Mouse (Mus musculus) neural tube, embryonic 11.5 days (tissue): ENCODE data around the gene Tm4sf1. TPM values are rescaled to one million over a fixed set of nuclear protein-coding genes. Genes with fewer than 3 reads are reported as not detected.

Experiments
- ATAC-seq: fragments of 200-750 bp; cut with Nextera tagmentation; 2 replicates; pipeline ENCODE4 v1.8.0; 2017; ENCODE audit warnings: moderate number of reproducible peaks, mild to moderate bottlenecking, moderate TSS enrichment, moderate library complexity; ENCODE audit not compliant: insufficient read depth, low FRiP score, low TSS enrichment
- DNase-seq: peaks from one replicate; pipeline ENCODE4 v3.0.0-alpha.2; 2015; ENCODE audit warnings: low spot score
- H3K27ac ChIP-seq: fragments of 300-500 bp; sonication (generic); 2 replicates; pipeline ENCODE4 v1.5.1; 2014; ENCODE audit warnings: low read depth, mild to moderate bottlenecking, low read length
- H3K27me3 ChIP-seq: fragments of 300-500 bp; sonication (generic); 2 replicates; pipeline ENCODE4 v1.6.1; 2014; ENCODE audit warnings: mild to moderate bottlenecking, low read length, mixed read lengths; ENCODE audit not compliant: control insufficient read depth, insufficient read depth
- H3K36me3 ChIP-seq: fragments of 300-500 bp; sonication (generic); 2 replicates; pipeline ENCODE4 v1.6.1; 2014; ENCODE audit warnings: mild to moderate bottlenecking, low read length, moderate library complexity, mixed read lengths; ENCODE audit not compliant: control insufficient read depth, insufficient read depth
- H3K4me1 ChIP-seq: fragments of 300-500 bp; sonication (generic); 2 replicates; pipeline ENCODE4 v1.6.1; 2014; ENCODE audit warnings: low read length, mixed read lengths; ENCODE audit not compliant: control insufficient read depth, insufficient read depth
- H3K4me2 ChIP-seq: fragments of 300-500 bp; sonication (generic); 2 replicates; pipeline ENCODE4 v1.6.1; 2014; ENCODE audit warnings: low read depth, mild to moderate bottlenecking, moderate library complexity
- H3K4me3 ChIP-seq: fragments of 300-500 bp; sonication (generic); 2 replicates; pipeline ENCODE4 v1.5.1; 2014; ENCODE audit warnings: low read depth, low read length
- H3K9ac ChIP-seq: fragments of 300-500 bp; sonication (generic); 2 replicates; pipeline ENCODE4 v1.6.1; 2014; ENCODE audit warnings: mild to moderate bottlenecking, low read length
- H3K9me3 ChIP-seq: fragments of 300-500 bp; sonication (generic); 2 replicates; pipeline ENCODE4 v1.6.1; 2016; ENCODE audit warnings: low read length; ENCODE audit not compliant: control insufficient read depth
- WGBS: fragments of 180-500 bp; shearing (Covaris S2); extraction: QIAGEN DNeasy Blood & Tissue Kit; methylation state at CpG from one replicate; pipeline ENCODE4 v1.1.7; 2014; 5-methylcytosine and 5-hydroxymethylcytosine counted together
- polyA plus RNA-seq: library from polyadenylated mRNA; unstranded; fragments of >200 nt; fragmentation: Nextera tagmentation; extraction: Ambion mirVana; gene quantifications from 2 replicates; pipeline ENCODE4 v1.2.1, GENCODE M21; 2014

The Tm4sf1 gene
- polyA plus RNA-seq, 1 experiment from 2014 or later, result 5.7 TPM

- Histone ChIP-seq H3K4me3 (no peak overlapping the region), H3K4me1 (no peaks in the 10 kb centered on the region), H3K36me3 (no peaks in the 10 kb centered on the region), H3K4me2 (no peak overlapping the region), H3K27ac (no peak overlapping the region), H3K9ac (no peak overlapping the region), H3K9me3 (no peaks in the 10 kb centered on the region), H3K27me3 (no peaks in the 10 kb centered on the region)
- ATAC-seq (no peak), DNase-seq (no peak)
- WGBS, result 87% methylated on average over 3 of the region's 3 CpGs
Measured at GRCm38 (mm10) chr3:57276821-57277220, 25.0 kb downstream of the Tm4sf1 start.

GRCm38 (mm10) chr3:57268994-57269393, 32.8 kb downstream of the Tm4sf1 start:
- Histone ChIP-seq H3K27me3 (no peaks in the 10 kb centered on the region), H3K4me2 (no peak overlapping the region), H3K36me3 (no peaks in the 10 kb centered on the region), H3K27ac (no peak overlapping the region), H3K9ac (no peak overlapping the region), H3K4me3 (no peak overlapping the region), H3K9me3 (no peaks in the 10 kb centered on the region), H3K4me1 (no peaks in the 10 kb centered on the region)
- ATAC-seq, result no peak
- DNase-seq, result no peak
- 83% methylated on average over 2 of the region's 2 CpGs for WGBS

- no peaks in the 10 kb centered on the region for H3K27me3 ChIP-seq
- no peak overlapping the region for H3K4me2 ChIP-seq
- no peaks in the 10 kb centered on the region for H3K36me3 ChIP-seq
- H3K9ac ChIP-seq, result no peak overlapping the region
- no peak overlapping the region for H3K27ac ChIP-seq
- no peak for ATAC-seq
- H3K9me3 ChIP-seq, result no peaks in the 10 kb centered on the region
- DNase-seq, result peak; percentile 53
- no peaks in the 10 kb centered on the region for H3K4me1 ChIP-seq
- H3K4me3 ChIP-seq, result no peak overlapping the region
- WGBS, result 37% methylated on average over 6 of the region's 6 CpGs
Measured at GRCm38 (mm10) chr3:57267559-57268173, 34.1 kb downstream of the Tm4sf1 start.

GRCm38 (mm10) chr3:57253041-57253440, 48.7 kb downstream of the Tm4sf1 start:
- Histone ChIP-seq H3K27ac (no peak overlapping the region), H3K4me1 (no peaks in the 10 kb centered on the region), H3K4me2 (no peak overlapping the region), H3K9me3 (no peaks in the 10 kb centered on the region), H3K27me3 (no peaks in the 10 kb centered on the region), H3K9ac (no peak overlapping the region), H3K36me3 (no peaks in the 10 kb centered on the region), H3K4me3 (no peak overlapping the region)
- WGBS, result 45% methylated on average over 2 of the region's 2 CpGs
- ATAC-seq (no peak), DNase-seq (no peak)

- DNase-seq, result no peak
- Histone ChIP-seq H3K9ac (no peak overlapping the region), H3K27me3 (no peaks in the 10 kb centered on the region), H3K27ac (no peak overlapping the region), H3K9me3 (no peaks in the 10 kb centered on the region), H3K36me3 (no peaks in the 10 kb centered on the region), H3K4me3 (no peak overlapping the region), H3K4me2 (no peak overlapping the region), H3K4me1 (no peaks in the 10 kb centered on the region)
- no peak for ATAC-seq
Measured at GRCm38 (mm10) chr3:57252551-57252950, 49.2 kb downstream of the Tm4sf1 start.

GRCm38 (mm10) chr3:57245242-57245641, 56.5 kb downstream of the Tm4sf1 start:
- H3K4me3 ChIP-seq, result no peak overlapping the region
- 74% methylated on average over 2 of the region's 2 CpGs for WGBS
- H3K9ac ChIP-seq, result no peak overlapping the region
- H3K27me3 ChIP-seq, result no peaks in the 10 kb centered on the region
- no peaks in the 10 kb centered on the region for H3K9me3 ChIP-seq
- DNase-seq, result no peak
- no peaks in the 10 kb centered on the region for H3K36me3 ChIP-seq
- no peak overlapping the region for H3K27ac ChIP-seq
- H3K4me2 ChIP-seq, result no peak overlapping the region
- no peak for ATAC-seq
- H3K4me1 ChIP-seq, result no peaks in the 10 kb centered on the region

Other genes starting within 250 kb of the Tm4sf1 start
- gene Tm4sf4, start 123.3 kb upstream of the Tm4sf1 start, polyA plus RNA-seq, result 0.37 and 0.45 TPM in 2 replicates